Mouse (Mus musculus) spleen, adult 2 months (tissue): Measurements from ENCODE around the gene Mbd6. TPM values are rescaled to one million over a fixed set of nuclear protein-coding genes. Genes with fewer than 3 reads are reported as not detected.

Experiments
- DNase-seq, 2 experiments: peaks; one replicate each; pipeline versions ENCODE4 v3.0.0 to v3.0.0-alpha.2; 2012 to 2021; ENCODE audit warnings: low spot score in 2 of 2, low read depth in 1 of 2
- H3K27ac ChIP-seq: fragments of 200-500 bp; 2 replicates; pipeline ENCODE4 v1.5.1; 2012; ENCODE audit warnings: low read length, inconsistent platforms; ENCODE audit not compliant: insufficient read depth
- H3K27me3 ChIP-seq: fragments of 200-500 bp; 2 replicates; pipeline ENCODE4 v1.6.1; 2012; ENCODE audit warnings: mild to moderate bottlenecking, moderate library complexity, low read length, inconsistent platforms; ENCODE audit not compliant: control insufficient read depth, insufficient read depth
- H3K36me3 ChIP-seq: fragments of 200-500 bp; 2 replicates; pipeline ENCODE4 v1.6.1; 2012; ENCODE audit warnings: mild to moderate bottlenecking, low read length, inconsistent platforms; ENCODE audit not compliant: control insufficient read depth, insufficient read depth
- H3K4me1 ChIP-seq: fragments of 200-500 bp; 2 replicates; pipeline ENCODE4 v1.6.1; 2011; ENCODE audit warnings: inconsistent platforms; ENCODE audit not compliant: control insufficient read depth, insufficient read depth, insufficient read length
- H3K4me3 ChIP-seq: fragments of 200-500 bp; 2 replicates; pipeline ENCODE4 v1.5.1; 2011; ENCODE audit warnings: mild to moderate bottlenecking, inconsistent platforms; ENCODE audit not compliant: insufficient read depth, insufficient read length; ENCODE audit errors: extremely low read depth
- CTCF ChIP-seq: fragments of 200-500 bp; IDR thresholded peaks from 2 replicates; pipeline ENCODE4 v1.5.1; 2011; ENCODE audit warnings: mild to moderate bottlenecking, inconsistent platforms; ENCODE audit not compliant: insufficient read depth, insufficient read length, insufficient replicate concordance; ENCODE audit errors: extremely low read depth
- POLR2A ChIP-seq: fragments of 200-500 bp; IDR thresholded peaks from 2 replicates; pipeline ENCODE4 v1.6.1; 2011; ENCODE audit warnings: low read depth, low read length, inconsistent platforms
- WGBS: fragments of 180-500 bp; shearing (Covaris S2); methylation state at CpG from one replicate; pipeline ENCODE4 v1.1.7; 2018; 5-methylcytosine and 5-hydroxymethylcytosine counted together
- polyA plus RNA-seq: library from polyadenylated mRNA; depleted of rRNA; stranded (reverse); fragments of >200 nt; gene quantifications from 2 replicates; pipeline ENCODE4 v1.2.3, GENCODE M21; 2012; rRNA removed

The Mbd6 gene
- 55.8 and 68.0 TPM in 2 replicates for polyA plus RNA-seq

DNA sequence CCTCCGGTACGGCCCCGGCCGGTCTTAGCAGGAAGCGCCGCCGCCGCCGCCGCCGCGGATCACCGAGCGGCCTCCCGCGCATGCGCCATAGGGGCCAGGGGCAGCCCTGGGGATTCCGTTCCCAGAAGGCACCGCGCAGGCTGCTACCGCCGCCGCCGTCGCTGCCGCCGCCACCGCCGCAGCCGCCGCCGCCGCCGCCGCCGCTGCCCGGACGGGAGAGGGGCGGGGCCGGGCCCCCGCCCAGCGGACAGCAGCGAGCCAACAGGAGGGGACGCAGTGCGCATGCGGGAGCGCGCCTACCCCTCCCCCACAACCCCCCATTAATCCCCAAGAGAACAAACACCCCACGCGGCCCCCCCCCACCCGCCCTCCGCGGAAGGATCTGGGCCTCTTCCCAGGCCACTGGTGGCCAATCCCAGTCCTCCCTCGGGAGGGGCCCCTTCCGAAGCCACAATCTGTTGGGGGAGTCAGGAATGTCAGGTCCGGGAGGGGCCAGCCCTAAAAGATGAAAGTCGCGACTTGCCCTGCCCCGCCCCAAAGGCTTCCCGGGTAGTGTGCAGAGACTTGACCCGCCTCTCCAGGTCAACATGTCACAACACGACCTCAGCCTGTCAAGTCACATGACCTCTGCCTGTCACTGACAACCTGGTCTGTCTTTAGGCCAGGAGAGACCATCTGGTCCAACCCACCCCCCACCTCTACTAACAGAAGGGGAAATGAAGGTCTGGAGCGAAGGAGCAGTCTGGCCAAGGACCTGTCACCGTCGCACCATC, at the start of gene Mbd6:
Gene Mbd6, minus strand, starts transcription at position 219 of the 773 bp plus-strand sequence.
- Histone ChIP-seq H3K27ac (peak within 1 kb of the TSS; percentile 92), H3K4me3 (peak within 1 kb of the TSS; percentile 80), H3K4me1 (peaks cover 17% of the 10 kb centered on the region; the same call in 1 of the 2 replicates), H3K36me3 (peaks cover 23% of the 10 kb centered on the region), H3K27me3 (no peaks in the 10 kb centered on the region)
- peak; percentile 82 to 90 for DNase-seq
- TF ChIP-seq POLR2A (peak; percentile 19), CTCF (no peak)
- under 1% methylated on average over 37 of the region's 65 CpGs for WGBS

DNA sequence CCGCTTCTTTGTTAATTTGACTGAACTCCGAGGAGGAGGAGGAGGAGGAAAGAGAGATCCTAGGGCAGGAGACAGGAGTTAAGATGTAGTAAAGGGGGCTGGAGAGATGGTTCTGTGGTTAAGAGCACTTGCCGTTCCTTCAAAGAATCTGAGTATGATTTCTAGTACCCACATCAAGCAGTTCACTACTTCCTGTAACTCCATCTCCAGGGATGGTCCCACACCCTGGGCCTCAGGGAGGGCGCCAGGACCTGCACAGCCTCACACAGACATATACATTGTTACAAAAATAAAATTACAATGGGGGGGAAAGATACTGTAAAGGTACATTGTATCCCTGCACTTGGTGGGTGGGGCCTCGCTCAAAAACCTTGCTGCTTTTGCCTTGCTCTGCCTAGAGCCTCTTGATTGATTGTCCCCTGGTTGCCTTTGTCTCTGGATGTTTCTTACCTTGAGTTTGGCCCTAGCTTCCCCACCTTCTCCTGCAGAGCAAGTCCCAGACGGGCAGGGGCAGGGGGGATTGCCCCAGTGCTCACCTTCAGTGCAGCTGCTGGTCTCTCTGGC, 48.8 kb upstream of the Mbd6 start:
- TF ChIP-seq CTCF = no peak
- no peak for TF ChIP-seq POLR2A
- DNase-seq = no peak
- Histone ChIP-seq H3K4me3 (no peak overlapping the region), H3K27ac (no peak overlapping the region), H3K27me3 (peaks cover 19% of the 10 kb centered on the region), H3K36me3 (no peaks in the 10 kb centered on the region), H3K4me1 (no peaks in the 10 kb centered on the region; the same call in 1 of the 2 replicates)
- 43% methylated on average over 6 of the region's 6 CpGs for WGBS

DNA sequence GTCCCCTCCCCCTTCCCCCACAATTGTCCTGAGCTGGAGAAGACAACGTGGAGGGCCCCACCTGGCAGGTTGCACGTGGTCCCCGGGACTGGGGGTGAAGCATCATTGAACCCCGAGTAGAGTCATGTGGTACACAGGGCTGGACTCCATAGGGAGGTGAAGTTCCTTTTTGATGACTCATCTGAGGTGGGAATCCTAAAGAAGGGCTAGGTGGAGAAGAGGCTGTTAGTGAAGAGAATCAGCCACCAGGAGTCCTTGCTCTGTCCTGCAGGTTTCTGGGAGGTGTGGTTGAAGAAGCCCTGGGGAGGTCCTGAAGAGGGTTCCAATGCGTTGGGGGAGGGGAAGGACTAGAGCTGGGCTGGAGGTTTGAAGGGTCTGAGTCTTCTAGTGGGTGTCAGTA, 48.1 kb upstream of the Mbd6 start:
- Histone ChIP-seq H3K27me3 (peaks cover 19% of the 10 kb centered on the region), H3K4me1 (no peaks in the 10 kb centered on the region; the same call in 1 of the 2 replicates), H3K36me3 (no peaks in the 10 kb centered on the region), H3K4me3 (no peak overlapping the region), H3K27ac (no peak overlapping the region)
- TF ChIP-seq CTCF (no peak), POLR2A (no peak)
- DNase-seq = no peak
- WGBS = 45% methylated on average over 5 of the region's 5 CpGs

DNA sequence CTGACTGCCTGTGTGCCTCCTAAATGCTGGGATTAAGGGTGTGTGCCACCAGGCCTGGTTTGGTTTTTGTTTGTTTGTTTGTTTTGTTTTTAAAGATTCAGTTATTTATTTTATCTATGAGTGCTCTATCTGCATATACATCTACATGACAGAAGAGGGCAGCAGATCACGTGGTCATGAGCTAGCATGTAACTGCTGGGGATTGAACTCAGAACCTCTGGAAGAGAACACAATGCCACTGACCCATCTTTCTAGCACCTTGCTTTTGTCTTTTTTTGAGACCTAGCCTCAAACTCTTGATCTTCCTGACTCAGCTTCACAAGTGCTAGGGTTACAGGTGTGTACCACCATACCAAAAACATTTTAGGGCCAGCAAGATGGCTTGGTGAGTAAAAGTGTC, 46.5 kb upstream of the Mbd6 start:
- TF ChIP-seq POLR2A = no peak
- no peak for TF ChIP-seq CTCF
- Histone ChIP-seq H3K27ac (no peak overlapping the region), H3K36me3 (0 out of 2 replicates have a peak, but pooled peaks cover 2% of the 10 kb centered on the region), H3K27me3 (peaks cover 10% of the 10 kb centered on the region), H3K4me3 (no peak overlapping the region), H3K4me1 (no peaks in the 10 kb centered on the region; the same call in 1 of the 2 replicates)
- no peak for DNase-seq
- WGBS = 47% methylated on average over 1 of the region's 1 CpGs

DNA sequence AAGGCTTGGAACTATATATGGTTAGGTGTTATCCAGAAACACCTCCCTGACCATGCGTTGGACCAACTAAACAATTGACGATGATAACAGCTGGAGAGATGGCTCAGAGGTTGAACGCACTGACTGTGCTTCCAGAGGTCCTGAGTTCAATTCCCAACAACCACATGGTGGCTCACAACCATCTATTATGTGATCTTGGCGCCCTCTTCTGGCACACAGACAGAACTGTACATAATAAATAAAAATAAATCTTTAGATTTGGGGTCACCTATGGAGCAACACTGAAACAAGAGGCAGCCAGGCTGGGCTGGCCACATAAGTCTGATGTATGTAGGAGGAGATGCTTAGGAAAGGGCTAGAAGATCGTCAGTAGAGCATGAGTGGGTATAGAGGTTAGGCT, 44.3 kb upstream of the Mbd6 start:
- 68% methylated on average over 5 of the region's 5 CpGs for WGBS
- H3K36me3 ChIP-seq = peaks cover 14% of the 10 kb centered on the region

DNA sequence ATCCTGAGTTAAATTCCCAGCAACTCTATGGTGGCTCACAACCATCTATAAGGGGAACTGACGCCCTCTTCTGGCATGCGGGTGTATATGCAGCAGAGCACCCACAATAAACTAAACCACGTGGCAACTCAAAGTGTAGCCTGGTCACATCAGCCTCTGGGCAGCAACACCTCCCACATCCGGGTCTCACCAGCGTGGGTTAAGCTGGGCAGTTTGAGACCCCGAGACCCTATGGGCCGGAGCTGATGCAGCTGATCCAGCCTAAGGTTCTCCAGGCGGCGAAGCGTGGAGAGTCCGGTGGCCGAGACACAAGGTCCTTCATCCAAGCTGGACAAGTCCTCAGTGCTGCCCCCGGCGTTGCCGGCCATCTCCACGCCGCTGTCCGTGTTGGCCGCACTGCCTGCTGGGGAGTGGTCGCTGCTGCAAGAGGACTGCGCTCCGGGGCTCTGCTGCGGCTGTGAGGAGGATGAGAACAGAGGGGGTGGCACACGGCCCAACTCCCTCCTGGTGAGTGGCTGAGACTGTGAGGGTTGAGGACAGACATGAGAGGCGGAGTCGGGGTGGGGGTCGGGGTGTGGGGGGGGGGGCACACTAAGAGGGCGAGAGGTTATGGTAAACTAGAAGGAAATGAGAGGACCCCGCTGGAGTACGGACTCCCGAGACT, 43.5 kb upstream of the Mbd6 start:
- Histone ChIP-seq H3K27ac (no peak overlapping the region), H3K4me3 (no peak overlapping the region), H3K4me1 (no peaks in the 10 kb centered on the region), H3K36me3 (peaks cover 21% of the 10 kb centered on the region), H3K27me3 (no peaks in the 10 kb centered on the region)
- no peak for DNase-seq
- TF ChIP-seq POLR2A (no peak), CTCF (no peak)
- WGBS = 56% methylated on average over 31 of the region's 31 CpGs

More for the DNA sequence above, 44.3 kb upstream of the Mbd6 start:
- no peak for DNase-seq
- H3K4me1 ChIP-seq = no peaks in the 10 kb centered on the region; the same call in 1 of the 2 replicates
- H3K27me3 ChIP-seq = no peaks in the 10 kb centered on the region
- no peak overlapping the region for H3K27ac ChIP-seq
- no peak overlapping the region for H3K4me3 ChIP-seq
- no peak for TF ChIP-seq POLR2A
- TF ChIP-seq CTCF = no peak
